Mouse (Mus musculus): ENCODE data around the gene Wipf3. TPM values are rescaled to one million over a fixed set of nuclear protein-coding genes. Genes with fewer than 3 reads are reported as not detected.

Gene Wipf3
- polyA plus RNA-seq (2015; fragmentation: Illumina TruSeq; extraction: RNeasy Lipid Tissue Mini Kit (QIAGEN cat#74804); ENCODE audit: insufficient read depth, low replicate concordance) = 0.40 TPM

DNA sequence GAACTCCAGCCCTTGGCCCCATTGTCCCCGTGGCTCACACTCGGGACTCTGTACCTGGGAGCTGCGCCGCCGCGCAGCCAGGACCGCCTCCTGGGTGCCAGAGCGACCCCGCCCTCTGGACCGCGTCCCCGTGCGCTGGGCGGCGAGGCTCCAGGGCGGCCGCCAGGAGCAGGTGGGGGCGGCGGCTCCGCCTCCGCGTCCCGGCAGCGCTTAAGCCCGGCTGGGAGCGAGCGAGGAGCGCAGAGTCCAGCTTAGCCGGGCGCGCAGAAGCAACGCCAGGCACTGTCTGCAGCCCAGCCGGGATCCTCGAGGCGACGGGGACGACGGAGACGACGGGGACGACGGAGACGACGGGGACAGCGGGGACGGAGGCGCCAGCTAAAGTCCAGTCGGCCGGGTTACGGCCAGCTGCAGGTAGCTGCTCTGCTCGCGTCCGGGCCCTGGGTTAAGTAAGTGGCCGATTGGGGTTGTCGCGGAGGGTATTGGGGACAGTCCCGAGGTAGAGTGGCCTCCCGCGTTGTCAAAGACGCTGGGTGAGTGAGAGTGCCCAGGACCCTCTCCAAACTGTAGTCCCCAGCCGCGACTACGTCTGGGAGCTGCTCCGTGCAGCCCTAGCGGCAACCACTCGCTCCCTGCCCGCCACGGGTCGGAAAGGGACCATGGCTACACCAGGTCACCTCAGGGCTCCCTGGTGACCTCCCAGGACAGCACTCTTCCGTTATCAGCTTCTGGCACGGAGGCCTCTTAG is at the start of gene Wipf3:
Gene Wipf3, plus strand, starts transcription at position 157 of the 748 bp plus-strand sequence.

Other genes with a start within 250 kb of the Wipf3 start
- 1.1 TPM for gene Prr15, start 103.8 kb upstream of the Wipf3 start, polyA plus RNA-seq (2015; fragmentation: Illumina TruSeq; extraction: RNeasy Lipid Tissue Mini Kit (QIAGEN cat#74804); ENCODE audit: insufficient read depth, low replicate concordance)
- 0.44 TPM for gene Scrn1, start 136.9 kb downstream of the Wipf3 start, polyA plus RNA-seq (2015; fragmentation: Illumina TruSeq; extraction: RNeasy Lipid Tissue Mini Kit (QIAGEN cat#74804); ENCODE audit: insufficient read depth, low replicate concordance)
- gene Plekha8, start 165.5 kb downstream of the Wipf3 start, polyA plus RNA-seq (2015; fragmentation: Illumina TruSeq; extraction: RNeasy Lipid Tissue Mini Kit (QIAGEN cat#74804); ENCODE audit: insufficient read depth, low replicate concordance) = 4.0 TPM
- 7.6 TPM for gene Fkbp14, start 167.7 kb downstream of the Wipf3 start, polyA plus RNA-seq (2015; fragmentation: Illumina TruSeq; extraction: RNeasy Lipid Tissue Mini Kit (QIAGEN cat#74804); ENCODE audit: insufficient read depth, low replicate concordance)

Data from spleen, adult 10 weeks (tissue).